Mouse (Mus musculus): ENCODE measurements at regions not wholly inside any gene's neighbourhood (a gene's known extent, or its start where the extent isn't known, plus 50 kb on each side); places are given as distances from the start of the nearest gene placed in this dataset.

DNA sequence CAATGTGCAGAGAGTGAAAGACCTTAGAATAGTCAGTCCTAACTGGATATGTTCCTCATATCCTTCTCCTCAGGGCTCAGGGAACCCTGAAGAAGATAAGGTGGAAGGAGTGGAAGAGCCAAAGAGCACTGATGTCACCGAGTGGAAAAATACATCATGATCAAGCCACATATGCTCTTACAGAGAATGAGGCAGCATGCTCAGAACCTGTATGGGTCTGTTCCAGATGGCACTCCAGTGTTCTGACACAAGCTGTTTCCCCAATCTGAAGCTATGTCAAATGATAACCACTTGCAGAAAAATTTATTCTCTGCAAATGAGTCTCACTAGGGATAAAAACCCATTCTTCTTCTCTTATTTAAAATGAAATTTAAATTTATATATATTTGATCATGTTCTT is 572.6 kb upstream of the Robo2 start:
- no peak for DNase-seq

DNA sequence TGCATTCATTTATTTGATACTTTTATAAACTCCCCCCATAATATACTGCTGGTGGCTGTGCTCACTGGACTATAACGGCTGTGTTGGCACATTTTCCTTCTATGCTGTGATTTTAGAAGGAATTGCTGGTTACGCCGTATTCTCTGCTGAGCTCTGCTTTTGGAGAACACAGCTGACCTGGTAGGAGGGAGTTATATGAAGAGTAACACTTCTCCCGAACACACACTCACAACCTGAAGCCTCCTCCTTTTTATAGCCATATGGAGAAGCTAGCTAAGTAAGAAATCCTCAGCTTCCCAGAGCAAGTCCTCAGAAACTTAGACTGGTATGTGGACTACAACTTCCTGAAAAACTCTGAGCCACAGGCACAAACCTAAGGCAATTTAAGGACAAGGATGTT is 554.5 kb upstream of the Robo2 start:
- DNase-seq, result no peak

DNA sequence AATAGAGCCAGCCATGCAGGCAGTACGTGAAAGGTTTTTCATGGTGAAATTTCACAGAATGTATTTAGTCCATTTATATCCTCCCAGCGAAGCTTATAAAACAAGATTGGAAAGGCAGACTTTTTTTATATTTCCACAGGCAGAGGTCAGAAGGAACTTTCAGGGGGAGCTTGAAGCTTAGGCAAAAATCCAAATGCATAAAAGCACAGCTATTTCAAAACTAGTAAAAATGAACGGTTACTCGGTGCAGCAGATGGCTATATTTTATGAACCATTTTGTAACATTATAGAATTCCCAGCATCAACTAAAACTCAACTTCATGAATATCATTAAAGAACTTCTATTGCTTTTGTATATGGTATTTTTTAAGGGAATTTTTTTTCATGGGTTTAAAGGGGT is 518.1 kb upstream of the Robo2 start:
- DNase-seq, result no peak

DNA sequence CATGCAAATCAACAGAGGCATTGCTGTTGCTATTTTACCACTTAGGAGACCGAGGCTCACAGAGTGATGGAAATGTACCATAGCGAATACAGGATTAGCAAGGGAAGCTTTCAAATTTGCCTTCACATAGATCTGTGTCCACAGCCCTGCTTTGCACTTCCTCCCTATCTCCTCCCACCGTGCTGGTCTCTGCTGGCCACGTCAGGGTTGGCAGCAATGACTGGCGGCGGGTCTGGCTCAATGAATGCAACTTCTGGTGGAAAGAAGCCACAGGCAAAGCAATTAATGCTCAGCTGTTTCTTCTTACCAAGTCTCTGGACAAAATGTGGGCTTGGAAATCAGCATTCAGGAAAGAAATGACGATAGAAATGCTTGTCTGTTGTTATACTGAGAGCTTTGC is 489.2 kb upstream of the Robo2 start:
- DNase-seq, result peak; percentile 78 to 84

DNA sequence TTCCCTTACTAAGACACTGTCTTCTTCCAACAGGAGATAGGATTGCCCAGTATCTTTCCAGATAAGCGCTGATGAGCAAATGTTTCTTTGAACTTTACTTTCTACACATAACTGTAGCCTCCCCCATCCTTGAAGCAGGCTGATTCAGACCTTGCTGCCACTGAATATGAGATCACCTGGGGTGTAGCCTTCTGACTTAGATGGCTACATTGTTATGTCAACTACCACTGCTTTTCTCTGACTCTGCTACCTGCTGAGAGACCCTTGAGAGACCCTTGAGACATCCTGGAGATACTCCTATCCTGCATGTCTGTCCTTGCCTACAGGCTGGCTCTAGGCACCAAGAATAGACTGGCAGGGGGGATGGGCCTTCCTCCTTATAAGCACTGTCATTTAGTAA is 476.1 kb upstream of the Robo2 start:
- no peak for DNase-seq

DNA sequence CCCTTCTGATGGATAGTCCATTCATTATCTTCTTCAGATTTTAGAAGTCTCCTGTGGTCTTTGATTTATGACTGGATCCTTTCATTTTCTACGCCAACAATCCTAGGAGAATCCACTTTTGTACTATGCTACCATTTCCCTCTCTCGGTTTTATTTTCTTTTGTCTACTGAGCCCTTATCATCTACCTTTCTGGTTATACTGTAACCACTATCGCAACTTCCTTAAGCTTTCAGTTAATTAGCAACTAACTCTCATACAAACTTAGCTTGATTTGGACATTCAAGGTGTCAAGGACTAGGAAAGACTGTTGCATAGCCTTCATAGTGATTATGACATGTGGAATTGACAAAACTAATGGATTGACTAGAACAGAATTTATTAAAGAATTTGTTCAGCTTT is 467.0 kb upstream of the Robo2 start:
- DNase-seq, result no peak

DNA sequence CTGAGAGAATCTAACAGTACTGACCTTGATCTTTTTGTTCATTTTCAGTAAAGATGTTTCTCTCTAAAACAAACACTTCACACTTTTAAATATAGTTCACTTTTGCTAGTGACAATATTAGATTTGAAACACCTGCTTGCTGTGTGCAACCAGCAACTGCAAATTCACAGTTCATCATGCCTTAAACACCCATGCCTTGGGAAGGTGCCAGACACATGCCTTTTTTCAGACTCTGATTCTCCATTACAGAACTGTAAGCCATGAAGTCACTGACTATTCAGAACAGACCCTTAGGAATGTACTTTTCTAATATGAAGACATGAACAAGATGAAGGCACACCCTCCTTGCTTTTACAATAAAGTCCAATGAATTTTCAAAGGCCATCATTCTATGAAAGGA is 462.1 kb upstream of the Robo2 start:
- peak; percentile 5 to 10 for DNase-seq

DNA sequence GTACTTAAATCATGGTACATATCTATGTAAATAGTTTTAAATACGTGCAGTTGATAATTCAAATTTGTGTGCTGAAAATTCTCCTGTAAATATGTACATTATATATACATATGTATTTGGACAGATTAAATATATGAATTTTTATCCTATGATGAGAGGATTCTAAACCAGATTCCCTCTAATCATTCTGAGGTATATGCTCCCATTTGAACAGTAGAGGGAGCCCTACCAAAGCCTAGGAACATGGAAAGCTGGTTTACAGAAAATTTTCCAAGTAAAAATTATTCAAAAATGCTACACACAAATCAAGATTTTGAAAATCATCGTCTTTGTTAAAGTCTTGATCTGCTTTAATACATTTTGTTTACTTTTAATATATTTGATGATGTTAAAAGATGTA is 446.1 kb upstream of the Robo2 start:
- peak in 1 of 2 experiments; percentile 39 for DNase-seq

DNA sequence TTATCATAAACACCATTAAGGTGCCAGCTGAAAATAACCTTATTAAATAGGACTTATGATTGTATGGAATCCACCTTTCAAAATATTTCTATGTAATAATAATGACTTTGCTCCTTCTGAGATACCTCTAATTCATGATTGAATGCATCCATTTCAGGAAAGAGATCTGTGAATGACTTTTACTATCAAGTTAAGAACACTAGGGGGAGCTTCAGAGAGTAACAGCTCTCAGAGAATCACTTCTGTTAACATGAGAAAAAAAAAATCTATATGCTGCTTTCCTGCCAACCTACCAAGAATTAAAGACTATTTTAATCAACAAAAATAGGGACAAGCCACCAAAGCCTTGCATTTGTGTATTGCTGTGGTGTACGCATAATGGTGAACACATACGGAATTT is 428.4 kb upstream of the Robo2 start:
- DNase-seq, result peak in 1 of 2 experiments; percentile 20

DNA sequence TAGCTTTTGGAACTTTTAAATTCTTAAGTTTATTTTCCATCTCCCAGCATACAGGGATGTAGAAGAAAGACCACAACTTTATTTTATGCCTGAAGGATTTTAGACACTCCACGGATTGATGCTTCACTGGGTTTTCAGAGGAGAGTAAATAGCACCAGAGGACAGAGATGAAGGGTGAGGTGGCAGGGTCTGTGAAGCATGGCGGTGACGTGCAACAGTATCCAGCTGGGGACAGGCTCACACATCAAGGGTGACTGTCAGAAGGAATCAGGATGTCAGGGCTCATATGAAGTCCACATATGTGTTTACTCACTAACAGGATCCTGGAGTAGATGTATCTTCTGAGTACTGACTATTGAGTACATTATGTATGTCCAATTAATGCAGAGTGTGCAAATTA is 402.8 kb upstream of the Robo2 start:
- peak in 1 of 2 experiments; percentile 2 for DNase-seq

DNA sequence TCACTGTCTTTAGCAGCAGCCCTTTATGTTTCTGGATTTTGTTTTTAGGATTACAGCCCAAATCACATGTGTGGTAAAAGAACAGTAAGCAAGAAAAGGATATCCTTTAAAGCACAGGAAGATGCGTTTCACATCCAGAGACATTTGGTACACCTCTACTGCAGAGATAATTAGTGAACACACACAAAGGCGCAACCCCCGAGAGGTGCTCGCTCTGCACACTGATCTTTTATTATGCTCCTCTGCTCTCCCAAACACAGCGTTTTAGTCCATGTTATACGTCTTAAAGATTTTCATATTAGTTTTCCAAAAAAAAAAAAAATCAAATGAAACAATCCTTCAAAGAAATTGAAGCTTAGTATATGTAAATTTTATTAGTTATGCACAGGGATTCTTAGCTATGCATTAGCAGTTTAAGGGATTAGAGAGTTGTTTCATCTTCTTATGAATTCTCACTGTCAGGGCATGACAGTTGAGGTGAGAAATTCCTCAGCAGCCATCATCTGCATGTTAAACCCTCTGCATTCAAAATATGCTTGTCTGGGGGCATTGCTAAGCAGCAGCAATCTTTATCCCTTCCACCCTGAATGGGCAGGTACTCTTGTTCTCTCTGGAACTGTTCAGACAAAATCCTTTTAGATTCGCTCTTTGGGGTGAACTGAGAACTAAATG is 397.7 kb upstream of the Robo2 start:
- DNase-seq, result no peak

DNA sequence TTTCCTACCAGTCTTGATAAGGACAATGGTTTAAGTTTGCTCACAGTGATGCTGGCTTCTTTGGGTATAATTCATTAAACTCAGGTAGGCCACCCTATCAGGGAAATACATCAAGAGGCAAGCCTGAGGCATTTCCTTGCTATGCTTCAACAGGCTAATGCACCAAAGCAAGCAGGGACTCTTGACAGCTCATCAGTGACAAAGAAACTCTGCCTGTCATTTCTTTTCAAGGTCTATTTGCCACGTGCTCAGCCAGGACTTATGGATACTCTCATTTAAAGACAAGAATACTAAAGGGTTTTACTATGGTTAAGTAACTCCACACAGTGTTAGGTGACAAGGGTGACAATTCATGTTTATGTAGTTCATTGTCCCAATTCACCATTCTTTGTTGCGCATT is 395.1 kb upstream of the Robo2 start:
- no peak for DNase-seq

DNA sequence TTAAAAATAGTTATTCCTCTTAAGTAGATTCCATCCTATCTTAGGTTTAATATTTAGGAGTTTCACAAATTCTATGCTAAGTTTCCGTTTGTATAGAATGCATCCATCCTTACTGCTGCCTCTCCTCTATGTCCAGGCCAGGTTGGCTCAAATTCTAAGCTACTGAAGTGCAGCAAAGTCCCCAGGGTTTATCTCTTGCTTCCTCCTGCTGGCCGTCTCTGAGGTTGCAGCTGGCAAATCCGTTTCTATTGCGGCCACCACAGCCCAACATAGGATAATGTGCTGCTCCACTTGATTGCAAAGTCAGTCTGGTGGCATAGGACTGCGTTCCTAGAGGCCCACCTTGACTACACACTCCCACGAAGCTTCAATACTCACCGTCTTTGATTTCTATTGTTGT is 389.7 kb upstream of the Robo2 start:
- DNase-seq, result peak; percentile 46 to 52

DNA sequence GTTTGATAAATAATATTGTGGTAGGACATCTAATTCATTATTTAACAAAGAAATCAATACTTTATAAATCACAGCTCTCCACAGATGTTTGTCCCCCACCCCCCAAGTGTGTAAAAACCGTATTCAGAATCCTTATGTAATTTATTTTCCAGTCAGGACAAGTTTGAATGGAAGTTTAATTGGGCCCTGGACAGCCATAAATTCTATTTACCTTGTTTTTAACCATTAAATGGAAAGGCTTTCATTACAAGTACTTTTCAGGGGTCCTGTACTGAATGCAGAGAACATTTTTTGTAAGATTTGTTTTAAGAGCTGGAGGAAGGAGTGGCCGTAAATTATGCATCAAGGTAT is 384.7 kb upstream of the Robo2 start:
- DNase-seq, result no peak

DNA sequence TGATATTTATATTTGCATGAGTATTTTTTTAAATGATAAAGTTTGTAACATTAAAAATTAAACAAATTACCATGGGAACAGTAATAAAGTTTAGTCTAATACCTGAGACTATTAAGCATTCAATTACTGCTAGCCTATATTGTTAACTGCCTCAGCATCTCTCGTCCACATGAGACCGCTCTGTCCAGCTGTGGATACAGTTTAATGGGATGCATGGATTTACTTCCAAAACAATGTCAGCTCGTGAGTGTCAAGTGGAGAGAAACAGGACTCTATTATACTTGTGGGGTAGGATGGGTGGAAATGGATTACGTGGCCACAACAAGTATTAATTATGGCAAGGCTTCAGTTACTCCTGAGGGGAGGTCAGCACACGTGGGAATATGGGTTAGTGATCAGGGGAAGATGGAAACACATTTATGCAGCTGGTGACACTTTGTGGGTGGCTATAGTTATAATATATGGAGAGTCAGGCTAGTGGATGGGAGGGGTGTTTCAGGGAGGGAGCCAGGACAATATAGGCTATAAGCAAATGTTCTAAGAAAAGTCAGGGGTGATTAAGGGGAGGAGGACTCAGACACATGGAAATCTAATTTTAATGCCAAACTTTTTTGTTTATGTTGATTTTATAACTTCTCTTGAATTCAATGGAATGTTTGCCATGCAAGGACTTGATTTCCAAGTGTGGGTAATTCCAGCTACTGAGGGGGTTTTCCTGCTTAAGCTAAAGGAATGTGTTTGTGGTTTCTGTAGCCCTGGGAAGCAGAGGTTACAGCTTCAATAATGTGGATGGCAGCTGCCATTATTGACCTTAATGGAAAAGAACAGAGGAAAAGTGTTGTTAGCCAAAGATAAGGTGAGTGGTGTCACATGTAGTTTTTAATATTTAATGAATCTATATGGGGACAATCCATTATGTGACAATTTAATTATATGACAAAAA is 384.0 kb upstream of the Robo2 start:
- no peak for DNase-seq

DNA sequence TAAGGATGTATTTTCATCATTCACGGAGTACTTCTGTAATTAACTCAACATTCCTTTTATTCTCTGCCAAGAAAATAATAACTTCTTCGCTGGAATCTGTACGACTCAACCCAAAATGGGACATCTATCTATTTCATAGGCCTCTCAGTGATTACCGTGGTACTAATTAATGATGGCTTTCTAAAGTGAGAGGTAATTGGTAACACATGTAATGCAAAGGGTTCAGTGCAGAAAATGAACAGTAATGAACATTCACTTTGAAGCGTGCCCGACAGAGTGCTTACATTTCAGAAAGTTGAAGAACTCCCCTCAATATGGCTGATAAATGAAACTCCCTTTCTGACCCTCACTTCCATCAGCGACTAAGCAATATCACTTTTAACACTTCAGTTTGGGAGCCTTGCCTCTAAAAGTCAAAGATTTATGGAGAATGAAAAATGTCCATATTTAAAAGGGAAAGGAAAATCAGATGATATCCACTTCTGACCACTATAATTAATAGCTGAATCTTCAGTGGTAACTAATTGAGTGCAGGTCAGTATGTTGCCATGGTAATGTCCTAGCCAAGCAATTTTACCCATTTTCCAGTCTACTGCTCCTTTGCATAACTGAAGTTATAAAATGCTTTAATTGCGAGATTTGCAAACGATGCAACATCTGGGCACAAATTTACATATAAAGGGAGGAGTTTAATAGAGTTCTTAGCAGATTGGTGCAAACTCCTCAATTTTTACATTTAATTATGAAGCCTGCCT is 373.9 kb upstream of the Robo2 start:
- DNase-seq, result no peak

DNA sequence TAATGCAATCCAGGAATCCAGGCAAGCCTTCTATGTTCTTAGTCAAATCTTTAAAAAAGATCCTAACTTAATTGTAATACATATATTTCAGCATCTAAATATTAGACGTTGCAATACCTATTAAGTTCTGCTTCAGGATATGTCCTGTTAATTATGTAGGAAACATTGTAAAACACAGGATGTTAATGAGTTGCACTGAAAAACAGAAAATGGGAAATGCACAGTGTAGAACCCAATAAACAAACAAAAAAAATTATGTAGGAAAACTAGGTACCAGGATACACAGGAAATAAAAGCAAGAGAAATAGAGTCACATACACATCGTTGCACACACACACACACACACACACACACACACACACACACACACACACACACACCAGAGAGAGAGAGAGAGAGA is 368.8 kb upstream of the Robo2 start:
- DNase-seq, result no peak

DNA sequence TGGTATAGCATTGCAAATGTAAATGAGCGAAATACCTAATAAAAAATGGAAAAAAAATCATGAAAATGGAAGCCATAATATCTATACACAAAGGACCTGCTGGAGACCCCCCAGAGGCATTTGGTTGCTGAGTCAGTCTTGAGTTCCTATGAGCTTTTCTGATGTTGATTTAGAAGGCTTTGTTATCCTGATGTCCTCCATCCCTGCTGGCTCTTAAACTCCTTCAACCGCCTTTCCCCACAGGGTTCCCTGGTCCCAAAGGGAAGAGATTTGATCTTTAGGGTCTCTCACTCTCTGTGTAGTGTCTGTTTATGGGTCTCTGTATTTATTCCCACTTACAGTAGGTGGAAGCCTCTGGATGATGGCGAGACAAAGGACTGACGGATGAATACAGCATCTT is 356.6 kb upstream of the Robo2 start:
- no peak for DNase-seq

DNA sequence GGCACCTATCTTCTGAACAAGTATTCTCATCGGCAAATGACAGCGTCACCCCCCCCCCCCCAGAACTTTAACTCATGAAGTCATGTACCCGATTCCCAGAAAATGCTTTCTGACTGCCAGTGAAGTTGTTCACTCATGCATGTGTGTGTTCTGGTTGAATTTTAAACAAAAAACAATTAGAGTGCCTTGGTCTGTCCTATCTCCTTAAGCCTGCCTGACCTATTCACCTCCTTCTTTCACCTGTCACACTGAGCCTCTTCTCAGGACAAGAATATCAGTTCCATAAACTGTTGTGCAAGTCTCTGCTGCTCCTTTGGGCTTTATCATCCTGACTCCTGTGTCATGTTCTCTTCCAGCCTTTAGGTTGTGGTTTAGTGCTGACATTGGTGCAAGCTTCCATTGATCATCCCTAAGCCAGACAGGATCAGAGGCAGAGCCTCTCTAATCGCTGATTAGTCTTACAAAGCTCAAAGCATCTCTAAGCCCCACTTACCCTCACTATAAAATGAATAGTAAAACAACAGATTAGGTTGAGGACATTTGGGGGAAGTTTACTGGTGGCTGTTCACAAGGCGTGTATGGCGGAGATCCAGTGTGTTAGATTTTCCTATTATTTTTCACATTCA is 345.2 kb upstream of the Robo2 start:
- DNase-seq, result no peak

DNA sequence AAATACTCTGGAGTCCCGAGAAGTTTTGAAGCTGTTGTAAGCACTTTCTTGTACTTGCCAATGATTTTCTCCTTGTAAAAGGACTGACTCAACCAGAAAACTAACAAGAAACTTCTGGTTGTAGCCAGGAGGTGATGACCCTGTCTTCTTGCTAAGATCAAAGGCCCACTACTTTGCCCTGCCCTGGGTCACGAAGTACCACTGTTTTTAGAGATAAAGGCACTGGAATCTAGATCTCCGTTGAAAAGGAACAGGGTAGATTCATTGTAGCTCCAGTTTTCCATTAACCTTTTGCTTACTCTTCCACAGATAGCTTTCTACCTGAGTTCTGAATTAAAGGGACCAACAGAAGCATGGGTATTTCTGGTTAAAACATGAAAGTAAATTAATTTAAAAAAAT is 339.3 kb upstream of the Robo2 start:
- DNase-seq, result no peak

DNA sequence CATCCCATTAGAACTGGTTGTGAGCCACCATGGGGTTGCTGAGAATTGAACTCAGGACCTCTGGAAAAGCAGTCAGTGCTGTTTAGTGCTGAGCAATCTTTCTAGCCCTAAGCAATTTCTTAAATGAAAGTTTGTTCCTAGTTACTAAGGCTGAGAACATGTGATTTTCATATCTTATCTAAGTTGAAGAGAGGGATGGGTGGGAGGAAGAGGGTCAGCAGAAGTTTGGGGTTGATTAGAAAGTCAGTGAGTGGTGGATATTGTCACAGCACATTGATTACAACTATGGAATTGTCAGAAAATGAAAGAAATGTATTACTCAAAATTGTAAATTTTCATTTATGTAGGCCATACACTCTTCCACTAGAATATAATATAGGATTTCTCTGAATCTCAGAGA is 337.4 kb upstream of the Robo2 start:
- DNase-seq, result no peak

DNA sequence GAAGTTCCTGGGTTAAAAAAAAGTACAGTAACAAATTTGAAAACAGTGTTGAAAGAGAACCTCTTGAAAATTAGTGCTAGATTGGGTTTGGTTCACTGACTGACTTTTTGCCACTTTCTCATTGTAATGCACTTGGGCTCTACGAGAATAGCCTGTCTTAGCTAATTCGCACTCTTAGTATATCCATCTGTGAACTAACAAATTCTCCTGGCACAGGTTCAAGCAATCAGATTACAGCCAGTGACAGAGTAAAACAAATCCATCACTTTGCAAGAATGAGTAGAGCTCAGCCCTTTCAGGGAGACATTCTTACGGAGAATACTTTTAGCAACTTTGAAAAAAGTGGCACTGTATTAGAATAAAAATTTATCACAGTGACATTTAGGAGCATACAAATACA is 331.9 kb upstream of the Robo2 start:
- DNase-seq, result peak; percentile 9 to 15
